Mouse (Mus musculus) sigmoid colon, adult 10 weeks (tissue): Measurements from ENCODE around the gene Fam19a2. TPM values are rescaled to one million over a fixed set of nuclear protein-coding genes. Genes with fewer than 3 reads are reported as not detected.

Experiments used
- polyA plus RNA-seq: library from polyadenylated mRNA; stranded (reverse); fragments of 350-450 nt; fragmentation: Illumina TruSeq; extraction: RNeasy Lipid Tissue Mini Kit (QIAGEN cat#74804); gene quantifications from one replicate; pipeline ENCODE4 v1.2.3, GENCODE M21; 2014; ENCODE audit warnings: low read depth, low replicate concordance

Gene Fam19a2
- polyA plus RNA-seq = 1.1 TPM

GRCm38 (mm10) chr10:123263876-123264309 lies at the start of gene Fam19a2:
Gene Fam19a2, plus strand, starts transcription at chr10:123263996.

Other genes with a start within 250 kb of the Fam19a2 start
- 124 TPM for gene Mon2, start 187.5 kb upstream of the Fam19a2 start, polyA plus RNA-seq
- gene Usp15, start 67.0 kb upstream of the Fam19a2 start, polyA plus RNA-seq = 142 TPM